Mouse (Mus musculus) kidney, adult 2 months (tissue): ENCODE data around the gene Tnk1. TPM values are rescaled to one million over a fixed set of nuclear protein-coding genes. Genes with fewer than 3 reads are reported as not detected.

Experiments
- DNase-seq: peaks from one replicate; pipeline ENCODE4 v3.0.0; 2021
- H3K27ac ChIP-seq: fragments of 200-500 bp; 2 replicates; pipeline ENCODE4 v1.5.1; 2012; ENCODE audit warnings: low read depth, low read length, control low read depth, inconsistent platforms; ENCODE audit not compliant: insufficient read depth
- H3K27me3 ChIP-seq: fragments of 200-500 bp; replicated peaks from 2 replicates; pipeline ENCODE4 v1.6.1; 2012; ENCODE audit warnings: mild to moderate bottlenecking, moderate library complexity, low read length, inconsistent platforms; ENCODE audit not compliant: control insufficient read depth, insufficient read depth
- H3K36me3 ChIP-seq: fragments of 200-500 bp; 2 replicates; pipeline ENCODE4 v1.6.1; 2012; ENCODE audit warnings: mild to moderate bottlenecking, moderate library complexity, low read length, inconsistent platforms; ENCODE audit not compliant: control insufficient read depth, insufficient read depth
- H3K4me1 ChIP-seq: fragments of 200-500 bp; 2 replicates; pipeline ENCODE4 v1.6.1; 2011; ENCODE audit warnings: low read length; ENCODE audit not compliant: control insufficient read depth, insufficient read depth
- H3K4me3 ChIP-seq: fragments of 200-500 bp; 2 replicates; pipeline ENCODE4 v1.5.1; 2011; ENCODE audit warnings: mild to moderate bottlenecking, low read depth, low read length, control low read depth; ENCODE audit not compliant: insufficient read depth
- CTCF ChIP-seq: fragments of 200-500 bp; conservative IDR thresholded peaks from 2 replicates; pipeline ENCODE4 v1.5.1; 2011; ENCODE audit warnings: low read depth, mild to moderate bottlenecking, control low read depth, low read length, moderate library complexity, mixed read lengths; ENCODE audit not compliant: insufficient read depth, insufficient read length
- POLR2A ChIP-seq: fragments of 200-500 bp; IDR thresholded peaks from one replicate; pipeline ENCODE4 v1.6.1; 2011; ENCODE audit warnings: low read depth, low read length, control low read depth
- WGBS: fragments of 180-500 bp; shearing (Covaris S2); methylation state at CpG from one replicate; pipeline ENCODE4 v1.1.7; 2018; 5-methylcytosine and 5-hydroxymethylcytosine counted together
- polyA plus RNA-seq: library from polyadenylated mRNA; depleted of rRNA; stranded (reverse); fragments of >200 nt; gene quantifications from 2 replicates; pipeline ENCODE4 v1.2.3, GENCODE M21; 2012

Gene Tnk1
- polyA plus RNA-seq, 1 experiment: 7.9 TPM

DNA sequence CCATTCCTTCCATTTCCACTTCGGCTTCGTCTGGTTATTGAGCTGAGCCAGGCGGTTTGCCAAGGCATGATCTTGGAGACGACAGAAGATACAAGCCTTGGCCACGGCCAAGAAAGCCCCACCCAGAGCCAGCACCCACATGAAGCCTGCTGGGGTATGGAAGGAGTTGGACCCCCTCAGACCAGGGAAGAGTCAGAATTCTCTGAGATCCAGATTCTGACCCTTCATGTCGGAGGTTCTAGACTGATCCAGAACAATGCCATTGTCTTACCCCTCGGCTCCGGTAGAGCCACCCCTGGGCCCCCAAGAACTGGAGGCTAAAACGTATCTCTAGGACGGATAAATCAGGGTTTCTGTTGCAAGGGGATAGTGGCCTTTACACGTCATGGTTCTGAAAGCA, 19.3 kb upstream of the Tnk1 start, which contains the start of gene Tmem95:
Gene Tmem95, minus strand, starts transcription at position 141 of the 400 bp plus-strand sequence.
- Histone ChIP-seq H3K4me3 (no peak within 1 kb of the TSS), H3K27ac (no peak within 1 kb of the TSS), H3K4me1 (peaks cover 14% of the 10 kb centered on the region; the same call in 1 of the 2 replicates), H3K36me3 (no peaks in the 10 kb centered on the region), H3K27me3 (no peaks in the 10 kb centered on the region)
- DNase-seq: no peak
- TF ChIP-seq CTCF: no peak
- WGBS: 84% methylated on average over 11 of the region's 11 CpGs

DNA sequence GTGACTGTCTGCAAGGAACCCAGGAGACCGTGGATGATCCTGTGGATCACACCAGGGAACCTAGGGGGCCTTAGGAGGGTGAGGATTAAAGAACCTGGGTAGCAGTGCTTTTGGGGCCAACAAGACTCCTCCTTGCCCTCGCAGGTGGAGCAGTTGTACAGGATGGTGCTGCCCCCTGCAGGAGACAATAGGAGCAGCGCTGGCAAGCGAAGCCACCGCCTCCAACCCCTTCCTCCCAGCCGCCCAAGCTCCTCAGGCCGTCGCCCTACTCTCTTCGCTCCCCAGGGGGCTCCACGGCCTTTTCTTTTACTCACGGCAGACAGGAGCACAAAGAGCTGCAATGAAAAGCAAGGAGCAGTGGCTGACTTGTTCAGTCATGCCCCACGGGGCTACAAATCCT, 18.3 kb upstream of the Tnk1 start:
- H3K4me3 ChIP-seq: no peak overlapping the region
- no peaks in the 10 kb centered on the region for H3K27me3 ChIP-seq
- H3K4me1 ChIP-seq: peaks cover 14% of the 10 kb centered on the region; the same call in 1 of the 2 replicates
- no peak overlapping the region for H3K27ac ChIP-seq
- peak; percentile 87 for DNase-seq
- no peak for TF ChIP-seq POLR2A
- TF ChIP-seq CTCF: peak; percentile 90
- WGBS: 3% methylated on average over 12 of the region's 12 CpGs
- H3K36me3 ChIP-seq: no peaks in the 10 kb centered on the region

DNA sequence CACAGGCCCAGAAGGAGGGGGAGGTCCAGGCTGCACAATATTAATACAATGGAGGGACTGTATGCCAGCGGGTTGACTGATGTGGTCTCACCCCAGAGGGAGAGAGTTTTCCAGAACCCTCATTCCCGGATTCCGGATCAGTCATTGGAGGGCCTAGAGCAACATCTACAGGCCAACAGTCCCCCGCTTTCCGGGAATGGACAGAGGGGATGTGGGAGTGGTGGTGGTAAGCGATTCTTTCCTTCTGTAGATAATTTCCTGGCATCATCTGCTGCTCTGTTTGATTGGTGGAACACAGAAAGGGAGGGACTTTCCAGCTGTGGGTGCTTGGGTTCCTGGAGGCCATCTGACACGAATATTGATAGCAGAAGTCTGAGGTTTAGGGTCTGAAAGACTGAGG, 17.7 kb upstream of the Tnk1 start:
- no peak overlapping the region for H3K4me3 ChIP-seq
- TF ChIP-seq POLR2A (no peak), CTCF (no peak)
- H3K4me1 ChIP-seq: 0 out of 2 replicates have a peak, but pooled peaks cover 11% of the 10 kb centered on the region
- H3K27ac ChIP-seq: no peak overlapping the region
- peak; percentile 65 for DNase-seq
- 51% methylated on average over 7 of the region's 7 CpGs for WGBS
- no peaks in the 10 kb centered on the region for H3K36me3 ChIP-seq
- no peaks in the 10 kb centered on the region for H3K27me3 ChIP-seq

DNA sequence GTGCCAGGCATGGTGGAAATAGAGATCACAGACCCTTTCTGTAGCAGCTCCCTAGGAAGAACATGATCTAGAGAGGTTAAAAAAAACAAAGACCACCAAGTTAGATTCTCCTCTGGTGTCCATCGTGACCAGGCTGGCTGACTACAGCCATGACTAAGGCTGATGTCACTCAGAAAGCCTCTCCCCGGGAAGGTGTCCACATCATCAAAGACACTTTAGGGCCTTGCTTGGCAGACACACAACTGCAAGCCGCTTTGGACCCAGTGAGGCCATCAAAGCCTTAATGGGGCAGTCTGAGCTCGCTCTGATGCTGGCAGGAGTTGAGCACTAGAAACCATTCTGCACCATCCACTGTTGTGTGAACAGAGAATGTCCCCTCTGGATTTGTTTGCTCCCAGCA, 13.9 kb upstream of the Tnk1 start:
- DNase-seq: no peak
- Histone ChIP-seq H3K27ac (no peak overlapping the region), H3K36me3 (no peaks in the 10 kb centered on the region), H3K4me1 (no peaks in the 10 kb centered on the region), H3K4me3 (no peak overlapping the region), H3K27me3 (no peaks in the 10 kb centered on the region)
- TF ChIP-seq CTCF (no peak), POLR2A (no peak)
- 81% methylated on average over 4 of the region's 4 CpGs for WGBS

- DNase-seq: no peak
- Histone ChIP-seq H3K27ac (no peak overlapping the region), H3K4me1 (no peaks in the 10 kb centered on the region), H3K36me3 (no peaks in the 10 kb centered on the region), H3K27me3 (no peaks in the 10 kb centered on the region), H3K4me3 (no peak overlapping the region)
- TF ChIP-seq CTCF (no peak), POLR2A (no peak)
- WGBS: 90% methylated on average over 7 of the region's 7 CpGs
Observed at GRCm38 (mm10) chr11:69871822-69872221, 13.3 kb upstream of the Tnk1 start.

- Histone ChIP-seq H3K36me3 (no peaks in the 10 kb centered on the region), H3K27me3 (no peaks in the 10 kb centered on the region), H3K27ac (no peak overlapping the region), H3K4me3 (no peak overlapping the region), H3K4me1 (no peaks in the 10 kb centered on the region)
- no peak for DNase-seq
- WGBS: 96% methylated on average over 2 of the region's 2 CpGs
- TF ChIP-seq POLR2A: no peak
- TF ChIP-seq CTCF: no peak
Observed at GRCm38 (mm10) chr11:69870289-69871069, 11.9 kb upstream of the Tnk1 start.

- no peaks in the 10 kb centered on the region for H3K27me3 ChIP-seq
- no peaks in the 10 kb centered on the region for H3K36me3 ChIP-seq
- DNase-seq: no peak
- H3K4me3 ChIP-seq: no peak overlapping the region
- no peak overlapping the region for H3K27ac ChIP-seq
- 79% methylated on average over 9 of the region's 9 CpGs for WGBS
- no peaks in the 10 kb centered on the region for H3K4me1 ChIP-seq
- TF ChIP-seq CTCF (no peak), POLR2A (no peak)
Observed at GRCm38 (mm10) chr11:69867335-69867734, 8.8 kb upstream of the Tnk1 start.
